Mouse (Mus musculus) bone marrow, adult 2 months (tissue): ENCODE results near the gene Tjap1.

Source experiments
- CTCF ChIP-seq: fragments of 200-500 bp; IDR thresholded peaks from 2 replicates; pipeline ENCODE4 v1.5.1; 2011; ENCODE audit warnings: low read length, control low read depth; ENCODE audit not compliant: control insufficient read depth, insufficient read depth
- POLR2A ChIP-seq: fragments of 200-500 bp; IDR thresholded peaks from 2 replicates; pipeline ENCODE4 v1.6.1; 2011; ENCODE audit warnings: low read depth, mild to moderate bottlenecking, control low read depth, low read length, borderline replicate concordance; ENCODE audit not compliant: control insufficient read depth

DNA sequence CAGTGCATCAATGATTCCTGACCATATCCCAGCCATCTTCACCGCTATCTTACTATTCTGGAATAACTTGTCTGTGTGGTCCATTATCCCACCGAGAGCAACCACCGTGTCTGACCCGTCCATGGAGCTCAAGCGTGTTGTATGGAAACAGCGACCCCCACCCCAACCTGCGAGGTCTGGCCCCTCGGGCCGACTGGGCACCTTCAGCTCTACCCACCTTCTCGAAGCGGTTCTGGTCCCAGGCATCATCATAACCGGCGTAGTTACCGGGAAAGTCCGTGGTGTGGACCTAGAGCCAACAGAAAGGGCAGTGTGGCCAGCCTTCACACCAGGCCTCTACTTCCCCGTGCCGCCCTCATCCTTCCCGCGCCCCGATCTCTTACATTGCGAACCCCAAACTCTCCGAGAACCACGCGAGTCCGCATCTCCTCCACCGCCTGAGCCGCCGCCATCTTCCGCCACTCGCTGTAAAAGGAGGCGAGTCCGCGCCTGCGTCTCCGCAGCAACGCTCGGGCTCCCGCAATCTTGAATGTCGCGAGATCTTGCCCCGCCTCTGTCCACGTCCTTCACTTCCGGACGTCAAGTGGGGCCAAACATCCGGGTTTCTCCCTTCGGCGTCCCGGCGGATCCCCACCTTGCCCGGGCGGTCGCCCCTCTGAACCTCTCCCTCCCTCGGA, 35.2 kb downstream of the Tjap1 start, which contains the start of the genes Polr1c and Yipf3:
- TF ChIP-seq POLR2A: peak; percentile 82; the same call in 1 of the 2 replicates
- TF ChIP-seq CTCF: no peak; the same call in 1 of the 2 replicates
